Mouse (Mus musculus) olfactory bulb, adult 2 months (tissue): ENCODE data around the gene Pla2g7. TPM values are rescaled to one million over a fixed set of nuclear protein-coding genes. Genes with fewer than 3 reads are reported as not detected.

Experiments used
- H3K27ac ChIP-seq: fragments of 200-500 bp; 2 replicates; pipeline ENCODE4 v1.5.1; 2012; ENCODE audit warnings: low read depth, low read length; ENCODE audit not compliant: insufficient read depth
- H3K4me1 ChIP-seq: fragments of 200-500 bp; 2 replicates; pipeline ENCODE4 v1.6.1; 2012; ENCODE audit warnings: low read length; ENCODE audit not compliant: control insufficient read depth, insufficient read depth
- H3K4me3 ChIP-seq: fragments of 200-500 bp; 2 replicates; pipeline ENCODE4 v1.5.1; 2012; ENCODE audit warnings: mild to moderate bottlenecking, low read depth, low read length, moderate library complexity; ENCODE audit not compliant: insufficient read depth
- CTCF ChIP-seq: fragments of 200-500 bp; IDR thresholded peaks from 2 replicates; pipeline ENCODE4 v1.5.1; 2012; ENCODE audit warnings: low read depth, mild to moderate bottlenecking, low read length, moderate library complexity; ENCODE audit not compliant: insufficient read depth
- POLR2A ChIP-seq: fragments of 200-500 bp; IDR thresholded peaks from 2 replicates; pipeline ENCODE4 v1.6.1; 2012; ENCODE audit warnings: mild to moderate bottlenecking, low read depth, low read length, moderate library complexity; ENCODE audit not compliant: insufficient read depth
- WGBS: fragments of 180-500 bp; shearing (Covaris S2); methylation state at CpG from one replicate; pipeline ENCODE4 v1.1.7; 2018; 5-methylcytosine and 5-hydroxymethylcytosine counted together
- polyA plus RNA-seq: library from polyadenylated mRNA; stranded (reverse); fragments of >200 nt; gene quantifications from 2 replicates; pipeline ENCODE4 v1.2.4, GENCODE M21; 2012; ENCODE audit warnings: low replicate concordance; ENCODE audit not compliant: missing spikeins, insufficient read depth, insufficient read length

The Pla2g7 gene
- polyA plus RNA-seq, 1 experiment = 307 TPM

- no peak overlapping the region for H3K27ac ChIP-seq
Measured at GRCm38 (mm10) chr17:43569287-43569686, 1.4 kb downstream of the Pla2g7 start.

GRCm38 (mm10) chr17:43573624-43574073 lies 5.8 kb downstream of the Pla2g7 start:
- Histone ChIP-seq H3K4me1 (peaks cover 4% of the 10 kb centered on the region; the same call in 1 of the 2 replicates), H3K27ac (peak overlapping the region; percentile 42; the same call in 1 of the 2 replicates), H3K4me3 (no peak overlapping the region)
- 47% methylated on average over 3 of the region's 3 CpGs for WGBS
- no peak for TF ChIP-seq CTCF

More at GRCm38 (mm10) chr17:43569287-43569686, 1.4 kb downstream of the Pla2g7 start:
- peaks cover 7% of the 10 kb centered on the region; the same call in 1 of the 2 replicates for H3K4me1 ChIP-seq
- TF ChIP-seq POLR2A = no peak
- no peak for TF ChIP-seq CTCF
- H3K4me3 ChIP-seq = no peak overlapping the region
- 62% methylated on average over 7 of the region's 7 CpGs for WGBS

- WGBS = 39% methylated on average over 3 of the region's 3 CpGs
- TF ChIP-seq CTCF (no peak), POLR2A (no peak)
- no peak overlapping the region for H3K4me3 ChIP-seq
- 0 out of 2 replicates have a peak, but pooled peaks cover 7% of the 10 kb centered on the region for H3K4me1 ChIP-seq
- H3K27ac ChIP-seq = no peak overlapping the region
Measured at GRCm38 (mm10) chr17:43580456-43580855, 12.6 kb downstream of the Pla2g7 start.

GRCm38 (mm10) chr17:43581012-43581467 lies 13.1 kb downstream of the Pla2g7 start:
- WGBS = 31% methylated on average over 8 of the region's 8 CpGs
- TF ChIP-seq CTCF = no peak
- TF ChIP-seq POLR2A = no peak
- Histone ChIP-seq H3K4me1 (0 out of 2 replicates have a peak, but pooled peaks cover 7% of the 10 kb centered on the region), H3K27ac (no peak overlapping the region), H3K4me3 (no peak overlapping the region)

- H3K27ac ChIP-seq = no peak overlapping the region
- H3K4me3 ChIP-seq = no peak overlapping the region
- 0 out of 2 replicates have a peak, but pooled peaks cover 7% of the 10 kb centered on the region for H3K4me1 ChIP-seq
- TF ChIP-seq CTCF (no peak), POLR2A (no peak)
- 76% methylated on average over 7 of the region's 7 CpGs for WGBS
Measured at GRCm38 (mm10) chr17:43584771-43585170, 16.9 kb downstream of the Pla2g7 start.

- no peak overlapping the region for H3K4me3 ChIP-seq
- H3K27ac ChIP-seq = no peak overlapping the region
- H3K4me1 ChIP-seq = no peaks in the 10 kb centered on the region
- TF ChIP-seq POLR2A (no peak), CTCF (no peak)
- 95% methylated on average over 2 of the region's 2 CpGs for WGBS
Measured at GRCm38 (mm10) chr17:43587278-43587677, 19.4 kb downstream of the Pla2g7 start.

- Histone ChIP-seq H3K4me1 (peaks cover 4% of the 10 kb centered on the region; the same call in 1 of the 2 replicates), H3K27ac (no peak overlapping the region), H3K4me3 (no peak overlapping the region)
- TF ChIP-seq POLR2A (no peak), CTCF (no peak)
- WGBS = 96% methylated on average over 6 of the region's 6 CpGs
Measured at GRCm38 (mm10) chr17:43589750-43590149, 21.9 kb downstream of the Pla2g7 start.

- Histone ChIP-seq H3K4me1 (peaks cover 4% of the 10 kb centered on the region; the same call in 1 of the 2 replicates), H3K4me3 (no peak overlapping the region), H3K27ac (no peak overlapping the region)
- no peak for TF ChIP-seq CTCF
- no peak for TF ChIP-seq POLR2A
- 63% methylated on average over 5 of the region's 5 CpGs for WGBS
Measured at GRCm38 (mm10) chr17:43590531-43590930, 22.6 kb downstream of the Pla2g7 start.

- 78% methylated on average over 21 of the region's 21 CpGs for WGBS
- Histone ChIP-seq H3K4me1 (peaks cover 4% of the 10 kb centered on the region; the same call in 1 of the 2 replicates), H3K4me3 (no peak overlapping the region), H3K27ac (no peak overlapping the region)
- TF ChIP-seq POLR2A (no peak), CTCF (no peak)
Measured at GRCm38 (mm10) chr17:43592296-43593291, 24.7 kb downstream of the Pla2g7 start.
